Mouse (Mus musculus) cortical plate, adult 2 months (tissue): ENCODE data around the gene Slc23a3. TPM values are rescaled to one million over a fixed set of nuclear protein-coding genes. Genes with fewer than 3 reads are reported as not detected.

Experiments used
- H3K27ac ChIP-seq: fragments of 200-500 bp; 2 replicates; pipeline ENCODE4 v1.5.1; 2012; ENCODE audit warnings: low read length, control low read depth, inconsistent platforms; ENCODE audit not compliant: insufficient read depth
- H3K4me1 ChIP-seq: fragments of 200-500 bp; 2 replicates; pipeline ENCODE4 v1.6.1; 2011; ENCODE audit warnings: low read length; ENCODE audit not compliant: control insufficient read depth, insufficient read depth
- H3K4me3 ChIP-seq: fragments of 200-500 bp; 2 replicates; pipeline ENCODE4 v1.5.1; 2011; ENCODE audit warnings: mild to moderate bottlenecking, low read length, control low read depth; ENCODE audit not compliant: insufficient read depth
- CTCF ChIP-seq: fragments of 200-500 bp; IDR thresholded peaks from 2 replicates; pipeline ENCODE4 v1.5.1; 2011; ENCODE audit warnings: mild to moderate bottlenecking, control low read depth, low read length; ENCODE audit not compliant: insufficient read depth; ENCODE audit errors: extremely low read depth
- POLR2A ChIP-seq: fragments of 200-500 bp; IDR thresholded peaks from 2 replicates; pipeline ENCODE4 v1.6.1; 2011; ENCODE audit warnings: mild to moderate bottlenecking, low read length, control low read depth; ENCODE audit not compliant: insufficient read depth; ENCODE audit errors: extremely low read depth
- polyA plus RNA-seq: library from polyadenylated mRNA; depleted of rRNA; stranded (reverse); fragments of >200 nt; gene quantifications from 2 replicates; pipeline ENCODE4 v1.2.3, GENCODE M21; 2012

Gene Slc23a3
- polyA plus RNA-seq, 1 experiment = 1.7 TPM

DNA sequence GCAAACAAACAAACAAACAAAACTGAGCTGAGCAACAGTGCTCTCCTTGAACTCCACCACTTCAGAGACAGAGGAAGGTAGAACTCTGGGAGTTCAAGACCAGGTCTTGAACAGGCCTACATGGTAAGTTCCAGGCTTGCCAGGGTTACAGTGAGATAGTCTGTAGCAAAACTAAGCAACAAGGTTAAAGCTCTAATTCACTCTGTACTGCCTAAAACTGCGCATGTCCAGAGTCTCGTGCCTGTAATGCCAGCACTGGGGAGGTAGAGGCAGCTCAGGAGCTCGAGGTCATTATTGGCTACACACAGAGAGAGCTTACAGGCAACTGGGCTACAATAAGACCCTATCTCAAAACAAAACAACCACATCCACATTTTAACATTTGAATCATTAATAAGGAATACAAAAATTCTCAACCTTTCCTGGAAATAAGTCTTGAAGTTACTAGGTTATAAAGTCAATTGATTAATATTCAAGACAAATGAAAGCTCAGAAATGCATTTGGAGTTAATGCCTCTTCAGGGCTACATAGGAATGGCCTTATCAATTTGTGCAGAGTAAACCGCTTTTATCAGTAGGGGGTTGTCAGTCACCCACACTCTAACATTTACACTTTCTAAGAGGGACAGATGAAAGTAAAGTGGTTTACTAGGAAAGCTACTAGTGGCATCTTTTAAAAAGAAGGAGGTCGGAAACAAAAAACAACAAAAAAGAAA, 26.0 kb upstream of the Slc23a3 start:
- Histone ChIP-seq H3K4me3 (no peak overlapping the region), H3K27ac (no peak overlapping the region), H3K4me1 (no peaks in the 10 kb centered on the region)
- no peak for TF ChIP-seq POLR2A
- TF ChIP-seq CTCF = no peak

DNA sequence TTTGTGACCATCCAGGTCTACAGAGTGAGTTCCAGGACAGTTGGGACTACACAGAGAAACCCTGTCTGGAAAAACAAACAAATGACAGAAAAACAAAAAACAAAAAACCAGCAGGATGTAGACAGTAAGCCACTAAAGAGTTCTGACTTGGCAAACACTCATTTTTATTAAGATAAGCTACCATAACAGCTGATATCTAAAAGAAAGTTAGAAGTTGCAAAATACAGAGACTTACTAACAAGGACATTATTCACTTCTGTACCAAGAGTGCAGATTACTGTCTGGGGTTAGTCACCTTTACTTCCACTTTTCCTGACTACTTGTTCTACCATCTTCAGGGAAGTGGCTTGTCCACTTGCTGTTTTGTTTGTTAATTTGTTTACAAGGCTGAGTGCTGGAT, 25.3 kb upstream of the Slc23a3 start:
- Histone ChIP-seq H3K27ac (no peak overlapping the region), H3K4me1 (no peaks in the 10 kb centered on the region), H3K4me3 (no peak overlapping the region)
- TF ChIP-seq CTCF (no peak), POLR2A (no peak)

DNA sequence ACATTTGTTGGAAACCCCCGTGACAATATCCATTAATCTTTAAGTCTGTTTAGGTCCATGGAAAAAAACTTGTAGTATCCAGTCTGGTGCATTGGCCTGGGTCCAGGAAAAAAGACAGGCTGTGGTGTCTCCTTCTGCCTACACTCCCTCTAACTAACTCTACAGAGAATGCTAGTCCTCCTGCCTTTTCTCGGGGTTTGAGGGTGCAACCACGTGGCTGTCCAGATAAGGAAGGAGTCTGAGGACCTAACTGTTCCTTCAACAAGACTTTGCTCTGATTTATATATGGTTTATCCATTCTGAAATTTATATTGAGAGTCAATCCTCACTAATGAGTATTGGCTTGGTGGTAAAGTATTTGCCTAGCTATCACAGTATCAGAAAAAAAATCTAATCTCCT, 22.1 kb upstream of the Slc23a3 start:
- Histone ChIP-seq H3K4me3 (no peak overlapping the region), H3K4me1 (no peaks in the 10 kb centered on the region), H3K27ac (no peak overlapping the region)
- TF ChIP-seq POLR2A (no peak), CTCF (no peak)

DNA sequence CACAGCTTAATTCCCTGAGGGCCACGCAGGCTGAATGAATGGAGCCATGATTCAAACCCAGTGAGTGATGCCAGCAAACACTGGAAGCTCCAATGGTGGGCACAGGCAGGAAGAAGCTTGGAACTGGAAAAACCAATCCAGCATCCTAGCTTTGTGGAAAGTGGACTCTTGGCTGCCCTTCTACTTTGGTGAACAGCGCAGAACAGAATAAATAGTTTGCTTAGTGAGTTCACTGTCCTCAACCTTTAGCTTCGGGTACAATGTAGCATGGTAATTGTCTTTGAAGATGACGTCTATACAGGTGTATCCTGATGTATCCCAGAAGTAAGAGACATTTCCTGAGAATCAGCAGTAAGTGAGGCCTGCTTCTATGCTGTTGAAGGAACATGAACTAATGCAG, 15.0 kb upstream of the Slc23a3 start:
- Histone ChIP-seq H3K27ac (no peak overlapping the region), H3K4me3 (no peak overlapping the region), H3K4me1 (no peaks in the 10 kb centered on the region)
- TF ChIP-seq CTCF = no peak
- no peak for TF ChIP-seq POLR2A

DNA sequence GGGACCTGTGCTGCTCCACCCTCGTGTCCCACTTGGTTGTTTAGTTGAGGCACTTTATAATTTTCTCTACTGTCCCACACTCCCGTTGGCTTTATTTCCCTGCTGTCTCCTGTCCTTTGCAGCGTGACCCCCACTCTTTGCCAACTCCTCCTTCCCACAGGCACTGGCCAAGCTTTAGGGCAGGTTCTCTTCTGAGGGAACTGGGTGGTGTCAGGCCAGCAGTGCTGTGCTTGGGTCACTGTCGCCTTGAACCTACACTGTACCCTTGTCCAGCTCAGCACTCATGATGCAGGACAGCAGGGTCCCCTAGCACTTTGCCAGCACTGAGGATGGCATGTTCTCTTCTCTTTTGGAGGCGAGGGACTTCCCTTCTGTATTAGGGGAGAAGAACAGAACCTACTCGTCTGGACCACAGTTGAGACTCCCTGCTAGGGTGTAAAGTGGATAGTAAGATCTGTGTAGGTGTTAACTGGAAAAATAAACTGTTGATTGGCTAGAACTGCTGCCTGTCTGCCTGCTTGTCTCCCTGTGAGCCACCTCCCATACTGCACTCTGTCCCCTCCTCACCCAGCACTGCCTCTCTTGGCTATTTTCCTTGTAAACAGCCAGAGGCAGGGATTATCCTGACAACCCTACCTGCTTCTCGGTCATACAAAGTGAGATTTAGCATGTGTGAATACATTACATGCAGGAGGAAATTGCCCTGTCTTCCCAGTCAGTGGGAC, 13.9 kb upstream of the Slc23a3 start:
- TF ChIP-seq POLR2A (no peak), CTCF (no peak)
- H3K4me3 ChIP-seq = no peak overlapping the region
- H3K27ac ChIP-seq = no peak overlapping the region
- no peaks in the 10 kb centered on the region for H3K4me1 ChIP-seq

DNA sequence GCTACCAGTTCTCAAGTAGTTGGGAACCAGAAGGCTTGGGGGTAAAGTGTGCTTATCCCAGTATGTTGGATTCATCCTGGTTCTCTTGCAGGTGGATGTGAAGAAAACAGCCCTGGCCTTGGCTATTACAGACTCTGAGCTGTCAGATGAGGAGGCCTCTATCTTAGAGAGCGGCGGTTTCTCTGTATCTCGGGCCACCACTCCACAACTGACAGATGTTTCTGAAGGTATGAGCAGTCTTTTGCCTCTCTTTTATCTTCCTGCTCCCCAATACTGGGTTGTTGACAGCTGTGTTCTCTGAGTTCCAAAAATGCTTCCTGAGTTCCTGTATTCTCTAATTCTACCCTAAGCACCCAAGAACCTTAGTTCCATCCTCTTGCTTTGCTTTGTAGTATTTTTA, 11.9 kb upstream of the Slc23a3 start:
- Histone ChIP-seq H3K27ac (no peak overlapping the region), H3K4me1 (no peaks in the 10 kb centered on the region), H3K4me3 (no peak overlapping the region)
- TF ChIP-seq CTCF = no peak
- no peak for TF ChIP-seq POLR2A

DNA sequence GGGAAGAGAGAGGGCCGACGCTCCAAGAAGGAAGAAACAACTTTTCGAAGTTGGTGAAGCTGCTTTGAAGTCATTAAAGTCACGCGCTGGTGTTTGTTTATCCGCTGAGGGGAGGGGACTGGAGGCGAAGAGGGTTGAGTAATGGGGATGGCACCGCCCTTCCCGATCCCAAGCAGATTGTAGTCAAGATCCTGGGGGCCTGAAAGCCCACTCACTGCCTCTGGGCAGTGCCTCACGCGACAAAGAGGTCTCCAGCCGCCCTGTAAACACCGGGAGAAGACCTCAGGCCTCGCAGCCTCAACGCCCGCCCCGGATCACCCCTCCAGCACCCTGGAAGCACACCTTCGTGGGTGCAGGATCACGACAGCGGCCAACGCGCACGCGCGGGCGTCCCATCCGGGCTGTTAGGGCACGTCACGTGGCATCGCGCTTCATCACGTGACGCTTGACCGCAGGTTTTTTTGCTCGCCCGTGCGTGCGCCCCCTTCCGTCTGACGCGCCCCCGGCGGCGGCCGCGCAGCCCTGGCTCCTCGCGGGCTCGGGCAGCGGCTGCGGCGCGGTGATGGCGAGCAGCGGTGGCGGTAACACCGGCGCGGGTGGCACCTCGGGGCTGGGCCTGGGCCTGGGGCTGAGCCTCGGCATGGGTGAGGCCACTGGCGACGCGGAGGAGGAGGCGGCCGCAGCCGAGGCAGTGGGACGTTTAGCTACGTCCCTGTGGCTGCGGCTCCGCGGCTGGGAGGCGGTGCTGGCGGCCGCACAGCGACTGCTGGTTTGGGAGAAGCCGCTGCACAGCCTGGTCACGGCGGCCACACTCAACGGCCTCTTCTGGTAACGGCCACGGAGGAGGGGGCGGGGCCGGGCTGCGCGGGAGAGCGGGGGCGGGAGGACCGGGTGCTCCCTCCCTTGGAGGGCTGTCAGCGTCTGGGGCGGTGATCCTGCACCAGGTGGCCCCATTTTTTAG, 8.9 kb upstream of the Slc23a3 start, which contains the start of the genes Cnppd1 and Retreg2:
Gene Cnppd1, minus strand, starts transcription at position 411 of the 961 bp plus-strand sequence.
Gene Retreg2, plus strand, starts transcription at position 478 of the 961 bp plus-strand sequence.
- Histone ChIP-seq H3K27ac (peak within 1 kb of the TSS; percentile 99), H3K4me1 (no peaks in the 10 kb centered on the region), H3K4me3 (peak within 1 kb of the TSS; percentile 75)
- TF ChIP-seq CTCF (peak; percentile 28; the same call in 1 of the 2 replicates), POLR2A (peak; percentile 88)

DNA sequence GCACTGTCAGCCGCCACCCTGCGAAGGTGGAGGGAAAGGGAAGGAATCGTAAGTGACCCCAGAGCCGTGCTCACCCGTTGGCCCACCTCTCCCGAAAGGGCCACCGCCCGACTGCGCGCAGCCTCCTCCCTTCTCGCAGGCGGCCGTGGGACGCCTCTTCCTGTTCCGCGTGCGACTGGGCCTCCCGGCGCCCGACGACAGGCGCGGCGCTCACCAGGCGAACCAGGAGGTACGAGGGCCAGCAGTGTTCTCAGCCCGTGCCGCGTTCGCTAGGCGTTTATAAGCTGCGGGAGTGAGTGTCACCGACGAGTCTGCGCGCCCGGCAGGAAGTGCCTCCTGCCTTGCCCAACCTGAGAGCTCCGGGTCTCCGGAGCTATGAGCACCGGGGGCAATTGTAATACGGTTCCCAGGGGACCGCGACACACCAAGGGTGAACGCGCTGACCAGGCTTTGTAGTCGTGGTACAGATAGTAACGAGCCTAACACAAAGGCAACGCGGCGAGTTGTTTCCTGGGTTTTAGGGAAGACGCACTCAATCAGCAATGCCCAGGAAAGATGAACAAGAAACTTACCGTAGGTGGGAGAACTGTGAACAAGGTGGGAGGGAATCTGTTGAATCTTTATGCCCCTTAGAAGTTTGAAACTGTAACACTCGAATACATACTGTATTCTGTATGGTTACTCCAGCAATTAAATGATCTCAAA, 7.9 kb upstream of the Slc23a3 start:
- peak; percentile 47; the same call in 1 of the 2 replicates for TF ChIP-seq POLR2A
- TF ChIP-seq CTCF = no peak
- Histone ChIP-seq H3K4me1 (no peaks in the 10 kb centered on the region), H3K4me3 (peak overlapping the region; percentile 75), H3K27ac (peak overlapping the region; percentile 99)

DNA sequence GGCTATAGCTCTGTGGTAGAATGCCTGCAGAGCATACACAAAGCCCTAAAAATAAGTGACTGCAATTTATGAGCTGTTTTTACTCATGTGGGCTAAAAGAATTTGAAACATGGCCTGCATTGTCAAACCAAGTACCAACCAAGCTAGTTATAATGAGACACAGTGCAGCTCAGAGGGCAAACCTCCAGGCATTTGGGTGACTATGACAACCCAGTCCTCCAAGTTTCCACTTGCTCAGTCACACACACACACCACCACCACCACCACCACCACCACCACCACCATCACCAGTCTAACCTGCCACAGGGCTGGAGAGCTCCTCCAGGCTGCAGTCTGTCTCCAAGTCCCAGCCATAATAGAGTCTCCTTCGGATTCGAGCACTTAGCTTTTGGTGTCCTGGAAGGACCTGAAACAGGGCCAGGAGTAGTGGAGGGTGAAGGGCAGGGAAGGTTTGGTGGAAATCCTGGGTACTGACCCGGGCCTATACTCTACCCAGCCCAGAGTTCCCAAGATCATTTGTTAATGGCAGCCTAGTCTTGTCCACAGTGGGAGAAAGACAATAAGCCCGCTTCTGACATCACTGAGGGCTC, 7.0 kb upstream of the Slc23a3 start:
- peak overlapping the region; percentile 75 for H3K4me3 ChIP-seq
- TF ChIP-seq CTCF (no peak), POLR2A (no peak)
- H3K4me1 ChIP-seq = no peaks in the 10 kb centered on the region
- peak overlapping the region; percentile 99; the same call in 1 of the 2 replicates for H3K27ac ChIP-seq
